Mouse (Mus musculus) C2C12 (cell line): Measurements from ENCODE around the gene Tectb.

ENCODE experiments used
- CTCF ChIP-seq: IDR thresholded peaks from one replicate; pipeline ENCODE4 v1.5.1; 2011; ENCODE audit not compliant: control insufficient read depth, insufficient read depth, insufficient read length
- MAX ChIP-seq: IDR thresholded peaks from one replicate; pipeline ENCODE4 v1.6.1; 2011; ENCODE audit warnings: mild to moderate bottlenecking, control low read depth
- MYOD1 ChIP-seq: IDR thresholded peaks from one replicate; pipeline ENCODE4 v1.6.1; 2011; ENCODE audit warnings: low read depth; ENCODE audit not compliant: control insufficient read depth, insufficient read length
- MYOG ChIP-seq: IDR thresholded peaks from one replicate; pipeline ENCODE4 v1.6.1; 2011; ENCODE audit not compliant: control insufficient read depth, insufficient read length; ENCODE audit errors: extremely low read depth
- USF1 ChIP-seq: IDR thresholded peaks from one replicate; pipeline ENCODE4 v1.6.1; 2011; ENCODE audit warnings: low read depth, mild to moderate bottlenecking, control low read depth, moderate library complexity

DNA sequence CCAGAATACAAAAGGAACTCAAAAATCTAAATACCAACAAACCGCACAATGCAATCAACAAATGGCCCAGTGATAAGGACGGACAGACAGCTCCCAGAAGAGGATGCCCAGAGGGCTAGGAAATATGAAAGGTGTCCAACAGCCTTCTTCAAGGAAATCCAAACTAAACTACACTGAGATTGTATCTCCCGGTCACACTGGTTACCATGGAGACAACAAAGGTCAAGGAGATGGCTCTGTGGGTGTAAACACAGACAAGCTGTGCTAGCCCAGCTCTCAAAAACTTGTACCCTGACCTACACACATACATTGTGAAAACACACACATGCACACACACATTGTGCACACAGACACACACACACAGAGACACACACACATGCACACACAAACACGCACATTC lies 18.3 kb upstream of the Tectb start:
- TF ChIP-seq MYOG (no peak), CTCF (no peak), MAX (no peak), USF1 (no peak), MYOD1 (no peak)
